Mouse (Mus musculus) heart, embryonic 12.5 days (tissue): ENCODE data around the gene Flywch2. TPM values are rescaled to one million over a fixed set of nuclear protein-coding genes. Genes with fewer than 3 reads are reported as not detected.
"Not testable (repeated sequence)": the region's sequence is repeated elsewhere in the genome, so short reads cannot be mapped to it uniquely, and the experiment has no call there.

Experiments
- ATAC-seq: fragments of 200-750 bp; cut with Nextera tagmentation; 2 replicates; pipeline ENCODE4 v1.8.0; 2017; ENCODE audit warnings: moderate TSS enrichment, moderate library complexity; ENCODE audit not compliant: insufficient number of reproducible peaks, low FRiP score
- H3K27ac ChIP-seq: fragments of 300-500 bp; sonication (generic); 2 replicates; pipeline ENCODE4 v1.5.1; 2016; ENCODE audit warnings: mild to moderate bottlenecking, moderate library complexity; ENCODE audit not compliant: poor library complexity, severe bottlenecking
- H3K27me3 ChIP-seq: fragments of 300-500 bp; sonication (generic); replicated peaks from 2 replicates; pipeline ENCODE4 v1.6.1; 2016; ENCODE audit warnings: mild to moderate bottlenecking, moderate library complexity
- H3K36me3 ChIP-seq: fragments of 300-500 bp; sonication (generic); 2 replicates; pipeline ENCODE4 v1.6.1; 2016; ENCODE audit warnings: mild to moderate bottlenecking, moderate library complexity
- H3K4me1 ChIP-seq: fragments of 300-500 bp; sonication (generic); replicated peaks from 2 replicates; pipeline ENCODE4 v1.6.1; 2016; ENCODE audit warnings: mild to moderate bottlenecking
- H3K4me2 ChIP-seq: fragments of 300-500 bp; sonication (generic); 2 replicates; pipeline ENCODE4 v1.6.1; 2016; ENCODE audit warnings: mild to moderate bottlenecking, moderate library complexity
- H3K4me3 ChIP-seq: fragments of 300-500 bp; sonication (generic); 2 replicates; pipeline ENCODE4 v1.5.1; 2016; ENCODE audit warnings: mild to moderate bottlenecking
- H3K9ac ChIP-seq: fragments of 300-500 bp; sonication (generic); 2 replicates; pipeline ENCODE4 v1.6.1; 2016; ENCODE audit warnings: mild to moderate bottlenecking, moderate library complexity
- H3K9me3 ChIP-seq: fragments of 300-500 bp; sonication (generic); replicated peaks from 2 replicates; pipeline ENCODE4 v1.6.1; 2016; ENCODE audit warnings: mild to moderate bottlenecking, moderate library complexity
- WGBS: fragments of 180-500 bp; shearing (Covaris S2); methylation state at CpG from one replicate; pipeline ENCODE4 v1.1.7; 2016; 5-methylcytosine and 5-hydroxymethylcytosine counted together
- polyA plus RNA-seq: library from polyadenylated mRNA; unstranded; fragments of >200 nt; fragmentation: Nextera tagmentation; extraction: Ambion mirVana; gene quantifications from 2 replicates; pipeline ENCODE4 v1.2.1, GENCODE M21; 2016

Flywch2 gene
- polyA plus RNA-seq, 1 experiment from 2014 or later = 6.9 TPM

DNA sequence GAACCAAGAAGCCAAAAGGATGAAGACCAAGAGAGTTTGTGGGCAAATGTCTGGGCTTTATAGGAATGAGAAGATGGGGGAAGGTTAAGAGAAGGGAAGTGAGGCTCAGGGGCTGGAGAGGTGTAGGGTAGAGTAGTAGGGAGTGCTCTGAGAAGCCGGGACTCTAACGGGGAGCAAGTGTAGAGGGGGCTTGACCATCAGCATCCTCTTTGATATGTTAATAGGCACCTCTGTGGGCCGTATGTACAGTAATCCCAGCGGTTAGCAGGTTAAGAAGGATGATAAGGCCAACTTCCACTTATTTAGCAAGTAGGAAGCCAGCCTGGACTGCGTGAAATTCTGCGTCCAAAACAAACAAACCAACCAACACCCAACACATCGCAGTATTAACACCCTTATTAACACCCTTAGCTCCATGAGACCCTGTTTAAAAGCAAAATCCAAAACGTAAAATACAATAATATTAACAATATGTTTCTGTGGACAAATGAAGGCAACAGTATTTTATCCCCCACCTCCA is 3.9 kb upstream of the Flywch2 start:
- no peak for ATAC-seq
- H3K27ac ChIP-seq = peak overlapping the region; percentile 81
- peak overlapping the region; percentile 76 for H3K4me2 ChIP-seq
- 11% methylated on average over 8 of the region's 8 CpGs for WGBS
- H3K9me3 ChIP-seq = no peaks in the 10 kb centered on the region
- H3K36me3 ChIP-seq = no peaks in the 10 kb centered on the region
- H3K9ac ChIP-seq = peak overlapping the region; percentile 83
- peak overlapping the region; percentile 50 for H3K4me3 ChIP-seq
- H3K4me1 ChIP-seq = peaks cover 13% of the 10 kb centered on the region
- no peaks in the 10 kb centered on the region for H3K27me3 ChIP-seq

DNA sequence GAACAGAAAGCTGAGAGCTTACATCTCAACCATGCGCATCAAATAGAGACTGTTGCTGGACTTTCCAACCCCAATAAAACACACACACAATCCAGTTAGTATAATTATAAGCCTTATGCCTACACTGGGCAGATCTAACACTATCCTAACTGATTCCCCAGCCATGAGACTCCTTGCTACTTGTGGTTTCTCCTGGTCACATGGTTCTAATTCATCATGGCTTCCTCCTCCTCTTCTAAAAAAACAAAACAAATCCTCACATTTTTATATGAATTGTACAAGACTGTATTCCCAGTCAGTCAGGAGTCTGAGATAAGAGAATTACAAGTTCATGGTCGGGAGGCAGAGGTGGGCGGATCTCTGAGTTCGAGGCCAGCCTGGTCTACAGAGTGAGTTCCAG is 3.1 kb upstream of the Flywch2 start:
- Histone ChIP-seq H3K36me3 (no peaks in the 10 kb centered on the region), H3K27me3 (no peaks in the 10 kb centered on the region), H3K4me3 (no peak overlapping the region), H3K4me2 (no peak overlapping the region), H3K9ac (no peak overlapping the region), H3K27ac (no peak overlapping the region), H3K9me3 (no peaks in the 10 kb centered on the region), H3K4me1 (peaks cover 13% of the 10 kb centered on the region)
- WGBS = 77% methylated on average over 4 of the region's 4 CpGs
- ATAC-seq = no peak

DNA sequence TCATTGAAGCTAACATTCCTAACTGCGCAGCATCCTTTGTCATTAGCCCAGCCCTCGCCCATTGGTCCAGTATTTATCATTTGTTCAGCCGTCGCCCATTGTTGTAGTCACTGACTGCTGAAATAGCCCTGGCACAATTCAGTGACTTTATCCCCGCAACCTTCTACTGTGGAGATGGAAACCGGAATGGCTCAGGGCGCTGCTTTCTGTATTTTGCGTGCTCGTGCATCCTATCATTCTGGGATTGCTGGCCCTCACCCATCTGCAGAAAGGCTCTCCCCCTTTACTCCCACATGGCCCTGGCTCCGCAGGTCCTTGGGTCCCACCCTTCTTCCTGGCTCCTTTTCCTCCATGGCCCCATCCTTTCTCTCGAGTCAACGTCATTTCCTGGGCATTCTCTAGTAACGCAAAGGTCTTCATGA is 640 bp upstream of the Flywch2 start:
- H3K4me3 ChIP-seq = peak overlapping the region; percentile 56
- H3K4me2 ChIP-seq = peak overlapping the region; percentile 84
- H3K36me3 ChIP-seq = no peaks in the 10 kb centered on the region
- ATAC-seq = no peak
- 0 out of 2 replicates have a peak overlapping the region, but pooled peaks have one; percentile 1 for H3K9ac ChIP-seq
- 18% methylated on average over 13 of the region's 13 CpGs for WGBS
- peaks cover 13% of the 10 kb centered on the region for H3K4me1 ChIP-seq
- no peaks in the 10 kb centered on the region for H3K9me3 ChIP-seq
- no peak overlapping the region for H3K27ac ChIP-seq
- no peaks in the 10 kb centered on the region for H3K27me3 ChIP-seq

DNA sequence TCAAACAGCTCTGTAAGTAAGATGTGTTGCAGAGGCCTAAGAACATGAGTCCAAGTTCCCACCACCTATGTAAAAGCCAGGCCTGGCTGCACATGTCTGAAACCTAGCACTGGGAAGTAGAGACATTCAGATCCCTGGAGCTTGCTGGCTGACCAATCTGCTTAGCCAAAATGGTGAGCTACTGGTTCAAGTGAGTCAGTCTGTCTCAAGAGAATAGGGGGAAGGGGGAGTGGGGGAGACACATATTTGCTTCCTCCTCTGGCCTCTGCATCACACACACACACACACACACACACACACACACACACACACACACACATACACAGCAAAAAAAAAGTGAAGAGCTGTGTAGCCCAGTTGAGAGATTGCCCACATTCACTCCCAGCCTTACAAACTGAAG is 2.5 kb downstream of the Flywch2 start:
- ATAC-seq = no peak
- Histone ChIP-seq H3K36me3 (no peaks in the 10 kb centered on the region), H3K9ac (no peak overlapping the region), H3K4me3 (no peak overlapping the region), H3K27ac (no peak overlapping the region), H3K4me1 (0 out of 2 replicates have a peak, but pooled peaks cover 4% of the 10 kb centered on the region), H3K4me2 (no peak overlapping the region), H3K27me3 (no peaks in the 10 kb centered on the region), H3K9me3 (no peaks in the 10 kb centered on the region)

DNA sequence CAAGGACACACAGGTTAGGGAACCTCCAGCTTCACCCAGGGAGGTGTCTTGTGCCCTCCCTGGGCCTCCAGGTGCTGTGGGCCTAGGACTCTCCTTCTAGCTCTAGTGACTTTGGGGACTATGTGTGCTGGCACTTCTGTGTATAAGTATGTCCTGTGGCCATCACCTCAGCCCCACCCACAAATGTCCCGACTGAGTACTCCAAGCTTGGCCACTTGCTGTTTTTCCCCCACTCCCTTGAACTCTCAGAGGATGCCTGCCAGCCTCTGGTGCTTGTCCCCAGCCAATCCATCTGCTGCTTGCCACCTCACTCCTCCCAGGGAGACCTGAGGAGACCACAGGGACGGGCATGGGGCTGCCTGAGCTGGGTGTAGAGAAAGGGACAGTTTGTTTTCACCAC is 7.4 kb downstream of the Flywch2 start:
- no peak overlapping the region for H3K9ac ChIP-seq
- no peaks in the 10 kb centered on the region for H3K9me3 ChIP-seq
- ATAC-seq = no peak
- no peaks in the 10 kb centered on the region for H3K27me3 ChIP-seq
- no peaks in the 10 kb centered on the region for H3K36me3 ChIP-seq
- H3K4me1 ChIP-seq = no peaks in the 10 kb centered on the region
- H3K4me2 ChIP-seq = no peak overlapping the region
- H3K27ac ChIP-seq = no peak overlapping the region
- 55% methylated on average over 2 of the region's 2 CpGs for WGBS
- no peak overlapping the region for H3K4me3 ChIP-seq

DNA sequence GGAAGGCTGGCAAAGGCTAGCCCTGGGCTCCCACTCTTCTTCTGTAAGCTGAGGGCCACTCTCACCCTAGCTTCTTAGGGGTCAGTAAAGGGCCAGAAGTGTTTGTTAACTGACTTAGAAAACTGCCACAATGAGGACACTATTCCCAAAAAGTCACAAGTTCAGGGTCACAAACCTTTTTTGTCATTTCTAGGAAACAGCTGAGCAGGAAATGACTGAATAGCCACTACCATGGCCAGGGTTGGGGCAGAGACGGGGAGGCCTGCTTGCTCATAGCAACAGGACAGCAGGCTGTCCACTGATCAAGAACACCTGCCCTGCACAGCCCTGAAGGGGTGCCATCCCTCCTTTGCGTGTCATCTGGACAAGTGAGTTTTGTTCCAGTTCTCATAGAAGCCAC is 8.7 kb downstream of the Flywch2 start:
- Histone ChIP-seq H3K4me3 (no peak overlapping the region), H3K4me2 (no peak overlapping the region), H3K36me3 (no peaks in the 10 kb centered on the region), H3K27ac (no peak overlapping the region), H3K9me3 (no peaks in the 10 kb centered on the region), H3K27me3 (no peaks in the 10 kb centered on the region), H3K9ac (no peak overlapping the region), H3K4me1 (no peaks in the 10 kb centered on the region)
- WGBS = 58% methylated on average over 2 of the region's 2 CpGs
- ATAC-seq = no peak

DNA sequence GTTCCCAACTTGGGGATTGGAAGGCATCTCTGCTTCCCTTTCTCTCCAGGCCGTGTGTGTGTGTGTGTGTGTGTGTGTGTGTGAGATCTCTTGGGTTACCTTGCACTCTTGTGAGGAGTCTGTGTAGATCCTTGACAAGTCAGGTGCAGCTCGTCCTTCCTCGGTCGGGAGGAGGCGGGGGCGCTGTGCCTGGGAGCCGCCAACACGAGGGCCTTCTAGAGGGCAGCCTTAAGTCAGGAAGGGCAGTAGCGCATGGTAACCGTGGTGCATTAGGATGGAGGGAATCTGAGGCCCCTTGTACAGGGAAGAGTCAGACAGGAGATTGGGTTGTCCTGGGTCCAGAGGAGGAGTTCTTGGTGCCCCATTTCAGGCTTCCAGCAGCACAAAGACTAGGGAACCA is 9.7 kb downstream of the Flywch2 start:
- no peaks in the 10 kb centered on the region for H3K9me3 ChIP-seq
- H3K4me3 ChIP-seq = no peak overlapping the region
- no peaks in the 10 kb centered on the region for H3K4me1 ChIP-seq
- no peak overlapping the region for H3K9ac ChIP-seq
- H3K4me2 ChIP-seq = no peak overlapping the region
- no peak for ATAC-seq
- 73% methylated on average over 10 of the region's 10 CpGs for WGBS
- no peak overlapping the region for H3K27ac ChIP-seq
- H3K36me3 ChIP-seq = no peaks in the 10 kb centered on the region
- no peaks in the 10 kb centered on the region for H3K27me3 ChIP-seq

DNA sequence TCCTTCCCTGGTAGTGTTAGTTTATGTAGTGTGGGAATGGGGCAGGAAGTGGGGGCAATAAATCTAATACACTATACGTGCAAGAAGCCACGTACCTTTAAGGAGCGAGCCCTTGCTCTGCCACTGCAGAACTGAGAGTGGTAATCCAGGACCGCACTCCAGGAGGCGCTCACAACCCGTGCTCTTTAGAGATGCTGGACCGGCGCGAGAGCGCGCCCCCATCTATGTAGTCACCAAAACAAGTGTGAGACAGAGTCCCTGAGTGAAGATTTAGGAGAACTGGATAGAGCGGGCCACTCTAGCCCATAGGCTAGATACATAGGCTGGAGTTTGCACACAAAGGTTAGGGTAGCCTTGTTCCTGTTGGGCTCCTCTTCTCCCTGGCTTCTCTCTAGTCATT is 11.8 kb downstream of the Flywch2 start:
- Histone ChIP-seq H3K36me3 (0 out of 2 replicates have a peak, but pooled peaks cover 2% of the 10 kb centered on the region), H3K27ac (no peak overlapping the region), H3K4me3 (no peak overlapping the region), H3K4me1 (peaks cover 8% of the 10 kb centered on the region), H3K27me3 (no peaks in the 10 kb centered on the region), H3K9ac (no peak overlapping the region), H3K9me3 (no peaks in the 10 kb centered on the region), H3K4me2 (no peak overlapping the region; the same call in 1 of the 2 replicates)
- WGBS = 4% methylated on average over 12 of the region's 12 CpGs
- ATAC-seq = no peak

DNA sequence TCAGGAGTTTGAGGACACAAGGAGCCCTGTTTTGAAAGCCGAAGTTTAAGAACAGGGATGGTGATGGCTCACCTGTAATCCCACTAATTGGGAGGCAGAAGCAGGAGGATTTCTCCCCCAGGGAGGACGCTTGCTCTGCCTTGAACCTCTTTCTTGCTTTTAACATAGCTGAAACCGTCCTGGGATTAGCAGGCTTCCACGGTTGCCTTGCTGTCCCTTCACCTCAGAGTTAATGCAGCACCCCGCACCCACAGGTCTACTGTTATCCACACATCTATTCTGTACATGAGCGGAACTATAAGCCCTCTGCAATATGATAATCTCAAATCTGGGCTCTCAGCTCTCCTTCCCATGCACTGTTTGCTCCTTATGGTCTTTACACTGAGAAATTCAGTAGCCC is 12.2 kb downstream of the Flywch2 start:
- Histone ChIP-seq H3K36me3 (peaks cover 6% of the 10 kb centered on the region; the same call in 1 of the 2 replicates), H3K27me3 (no peaks in the 10 kb centered on the region), H3K4me1 (peaks cover 8% of the 10 kb centered on the region), H3K9ac (no peak overlapping the region), H3K9me3 (no peaks in the 10 kb centered on the region), H3K27ac (no peak overlapping the region), H3K4me3 (no peak overlapping the region), H3K4me2 (no peak overlapping the region)
- ATAC-seq = no peak
- 62% methylated on average over 6 of the region's 6 CpGs for WGBS

DNA sequence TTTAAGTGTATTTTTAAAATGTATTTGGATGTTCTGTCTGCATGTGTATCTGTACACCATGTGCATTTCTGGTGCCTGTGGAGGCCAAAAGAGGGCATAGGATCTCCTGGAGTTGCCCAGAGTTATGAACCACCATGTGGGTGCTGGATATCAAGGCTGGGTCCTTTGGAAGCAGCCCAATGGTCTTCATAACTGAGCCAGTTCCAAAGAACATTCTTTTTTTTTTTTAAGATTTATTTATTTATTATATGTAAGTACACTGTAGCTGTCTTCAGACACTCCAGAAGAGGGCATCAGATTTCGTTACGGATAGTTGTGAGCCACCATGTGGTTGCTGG is 13.7 kb downstream of the Flywch2 start:
- not testable (repeated sequence) for H3K9ac ChIP-seq, H3K27me3 ChIP-seq, H3K9me3 ChIP-seq, ATAC-seq, H3K27ac ChIP-seq, H3K4me1 ChIP-seq, H3K4me3 ChIP-seq, H3K4me2 ChIP-seq
- WGBS = 81% methylated on average over 2 of the region's 2 CpGs
- H3K36me3 ChIP-seq = peaks cover 12% of the 10 kb centered on the region

DNA sequence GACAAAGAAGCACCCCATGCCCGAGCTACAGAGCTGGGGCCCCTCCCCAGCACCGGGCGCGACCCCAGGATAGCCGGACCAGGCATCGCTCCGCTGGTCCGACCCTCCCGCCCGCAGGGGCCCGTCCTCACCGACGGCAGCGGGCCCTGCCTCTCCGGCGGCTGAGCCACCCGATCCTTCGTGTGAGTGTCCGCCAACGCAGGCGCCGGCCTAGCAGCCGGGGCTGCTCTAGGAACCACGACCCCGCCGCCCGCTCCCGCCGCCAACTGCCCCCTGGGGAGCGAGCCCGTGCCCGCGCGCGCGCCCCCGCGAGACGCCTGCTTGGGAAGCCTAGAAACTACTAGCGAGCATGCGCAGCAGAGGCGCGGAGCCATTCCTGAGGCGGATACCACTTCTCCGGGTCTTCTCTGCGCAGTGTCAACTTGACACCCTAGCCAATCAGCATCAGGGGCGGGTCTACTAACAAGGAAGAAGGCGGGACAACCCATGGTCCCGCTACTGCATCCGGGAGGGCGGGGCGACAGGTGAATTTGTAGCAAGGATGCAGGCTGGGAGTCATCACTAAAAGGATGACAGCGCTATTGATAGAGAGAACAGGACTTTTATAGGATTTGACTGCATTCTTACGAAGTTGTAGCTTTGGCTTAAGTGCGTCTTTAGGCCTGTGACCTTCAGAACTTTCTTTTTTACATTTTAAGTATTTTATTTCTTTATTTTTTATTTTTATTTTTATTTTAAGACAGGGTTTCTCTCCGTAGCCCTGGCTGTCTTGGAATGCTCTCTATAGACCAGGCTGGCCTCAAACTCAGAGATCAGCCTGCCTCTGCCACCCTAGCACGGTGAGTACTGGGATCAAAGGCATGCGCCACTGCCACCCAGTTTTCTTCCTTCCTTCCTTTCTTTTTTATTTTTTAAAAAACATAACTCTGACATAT is 14.3 kb downstream of the Flywch2 start, which contains the start of gene Flywch1:
Flywch1 (minus strand) TSS at position 319 of the 935 bp plus-strand sequence.
- peaks cover 8% of the 10 kb centered on the region for H3K4me1 ChIP-seq
- 3% methylated on average over 58 of the region's 58 CpGs for WGBS
- H3K9me3 ChIP-seq = no peaks in the 10 kb centered on the region
- peak within 1 kb of the TSS; percentile 80 for H3K4me2 ChIP-seq
- H3K4me3 ChIP-seq = peak within 1 kb of the TSS; percentile 87
- no peaks in the 10 kb centered on the region for H3K27me3 ChIP-seq
- peak; percentile 98 for ATAC-seq
- peak within 1 kb of the TSS; percentile 93 for H3K9ac ChIP-seq
- peak within 1 kb of the TSS; percentile 82 for H3K27ac ChIP-seq
- peaks cover 12% of the 10 kb centered on the region for H3K36me3 ChIP-seq
